Mouse (Mus musculus) intestine, postnatal 0 days (tissue): Measurements from ENCODE around the gene Pigl. TPM values are rescaled to one million over a fixed set of nuclear protein-coding genes. Genes with fewer than 3 reads are reported as not detected.

Source experiments
- ATAC-seq: fragments of 200-750 bp; cut with Nextera tagmentation; 2 replicates; pipeline ENCODE4 v1.8.0; 2017; ENCODE audit warnings: mild to moderate bottlenecking, moderate TSS enrichment, moderate library complexity
- H3K27ac ChIP-seq: fragments of 300-500 bp; sonication (generic); 2 replicates; pipeline ENCODE4 v1.5.1; 2014; ENCODE audit warnings: mild to moderate bottlenecking, low read depth, low read length, moderate library complexity
- H3K27me3 ChIP-seq: fragments of 300-500 bp; sonication (generic); replicated peaks from 2 replicates; pipeline ENCODE4 v1.6.1; 2014; ENCODE audit warnings: low read length, mixed read lengths; ENCODE audit not compliant: control insufficient read depth, insufficient read depth
- H3K36me3 ChIP-seq: fragments of 300-500 bp; sonication (generic); 2 replicates; pipeline ENCODE4 v1.6.1; 2014; ENCODE audit warnings: mild to moderate bottlenecking, moderate library complexity; ENCODE audit not compliant: control insufficient read depth, insufficient read depth
- H3K4me1 ChIP-seq: fragments of 300-500 bp; sonication (generic); replicated peaks from 2 replicates; pipeline ENCODE4 v1.6.1; 2014; ENCODE audit warnings: antibody characterized with exemption, low read length, mixed read lengths; ENCODE audit not compliant: control insufficient read depth, insufficient read depth
- H3K4me2 ChIP-seq: fragments of 300-500 bp; sonication (generic); replicated peaks from 2 replicates; pipeline ENCODE4 v1.6.1; 2014; ENCODE audit warnings: low read depth, mild to moderate bottlenecking, moderate library complexity
- H3K4me3 ChIP-seq: fragments of 300-500 bp; sonication (generic); 2 replicates; pipeline ENCODE4 v1.5.1; 2014; ENCODE audit warnings: low read depth, low read length
- H3K9ac ChIP-seq: fragments of 300-500 bp; sonication (generic); 2 replicates; pipeline ENCODE4 v1.6.1; 2014; ENCODE audit warnings: mild to moderate bottlenecking, low read depth, low read length
- H3K9me3 ChIP-seq: fragments of 300-500 bp; sonication (generic); 2 replicates; pipeline ENCODE4 v1.6.1; 2016; ENCODE audit warnings: mixed run types; ENCODE audit not compliant: control insufficient read depth
- CTCF ChIP-seq: sonication (generic); IDR thresholded peaks from 2 replicates; pipeline ENCODE4 v1.5.1; 2016; ENCODE audit warnings: low read depth, mild to moderate bottlenecking, control low read depth, antibody characterized with exemption, moderate library complexity
- WGBS: fragments of 180-500 bp; shearing (Covaris S2); extraction: QIAGEN DNeasy Blood & Tissue Kit; methylation state at CpG from one replicate; pipeline ENCODE4 v1.1.7; 2014; 5-methylcytosine and 5-hydroxymethylcytosine counted together
- polyA plus RNA-seq: library from polyadenylated mRNA; unstranded; fragments of >200 nt; fragmentation: Nextera tagmentation; extraction: Ambion mirVana; gene quantifications from 2 replicates; pipeline ENCODE4 v1.2.1, GENCODE M21; 2015

Pigl gene
- polyA plus RNA-seq, 1 experiment from 2014 or later: 8.9 TPM

- Histone ChIP-seq H3K27me3 (no peaks in the 10 kb centered on the region), H3K36me3 (no peaks in the 10 kb centered on the region)
- ATAC-seq: no peak
These were observed 82.7 kb downstream of the Pigl start for GRCm38 (mm10) chr11:62540969-62541368.

DNA sequence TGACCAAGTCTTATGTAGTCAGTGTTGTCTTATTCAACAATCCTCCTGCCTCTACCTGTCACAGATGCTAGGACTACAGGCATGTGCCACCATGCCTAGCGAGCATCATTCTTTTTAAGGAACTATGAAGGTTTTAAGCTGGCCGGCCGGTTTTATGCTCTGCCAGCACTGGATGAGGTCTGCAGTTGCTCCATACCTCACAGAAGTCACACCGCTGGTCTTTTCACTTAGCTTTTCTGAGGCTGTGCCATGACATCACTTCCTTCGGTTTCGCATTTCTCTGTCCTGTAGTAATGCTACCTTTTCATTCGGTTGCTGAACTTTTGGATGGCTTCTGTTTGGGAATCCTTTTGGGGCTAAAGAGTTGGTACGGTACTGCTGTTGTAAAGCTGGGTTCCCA lies 83.3 kb downstream of the Pigl start:
- Histone ChIP-seq H3K4me1 (0 out of 2 replicates have a peak, but pooled peaks cover 4% of the 10 kb centered on the region), H3K4me2 (no peak overlapping the region), H3K9ac (no peak overlapping the region), H3K27ac (no peak overlapping the region), H3K36me3 (no peaks in the 10 kb centered on the region), H3K27me3 (no peaks in the 10 kb centered on the region), H3K9me3 (no peaks in the 10 kb centered on the region), H3K4me3 (no peak overlapping the region)
- 79% methylated on average over 8 of the region's 8 CpGs for WGBS
- ATAC-seq: no peak
- TF ChIP-seq CTCF: no peak

More at GRCm38 (mm10) chr11:62540969-62541368, 82.7 kb downstream of the Pigl start:
- no peak overlapping the region for H3K27ac ChIP-seq
- no peaks in the 10 kb centered on the region for H3K9me3 ChIP-seq
- no peak for TF ChIP-seq CTCF
- H3K4me3 ChIP-seq: no peak overlapping the region
- H3K9ac ChIP-seq: no peak overlapping the region
- 58% methylated on average over 2 of the region's 2 CpGs for WGBS
- no peak overlapping the region for H3K4me2 ChIP-seq
- H3K4me1 ChIP-seq: 0 out of 2 replicates have a peak, but pooled peaks cover 4% of the 10 kb centered on the region

DNA sequence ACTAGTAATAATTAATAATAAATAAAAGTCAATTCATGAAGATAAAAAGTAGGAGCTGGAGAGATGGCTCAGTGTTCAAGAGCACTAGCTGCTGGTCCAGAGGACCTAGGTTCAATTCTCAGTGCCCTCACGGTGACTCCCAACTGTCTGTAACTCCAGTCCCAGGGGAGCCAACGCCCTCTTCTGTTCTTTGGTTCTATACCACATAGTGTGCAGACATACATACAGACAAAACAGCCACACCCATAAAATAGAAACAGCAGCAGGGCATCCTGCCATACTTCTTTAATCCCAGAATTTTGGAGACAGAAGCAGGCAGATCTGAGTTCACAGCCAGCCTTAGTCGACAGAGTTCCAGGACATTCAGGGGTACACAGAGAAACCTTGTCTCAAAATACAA lies 85.7 kb downstream of the Pigl start:
- ATAC-seq: no peak
- no peak overlapping the region for H3K27ac ChIP-seq
- H3K27me3 ChIP-seq: no peaks in the 10 kb centered on the region
- no peak for TF ChIP-seq CTCF
- H3K36me3 ChIP-seq: no peaks in the 10 kb centered on the region
- whole genome bisulfite sequencing: 90% methylated on average over 3 of the region's 3 CpGs
- H3K4me1 ChIP-seq: 0 out of 2 replicates have a peak, but pooled peaks cover 4% of the 10 kb centered on the region
- H3K9ac ChIP-seq: no peak overlapping the region
- no peak overlapping the region for H3K4me2 ChIP-seq
- H3K9me3 ChIP-seq: no peaks in the 10 kb centered on the region
- H3K4me3 ChIP-seq: no peak overlapping the region

- H3K36me3 ChIP-seq: peaks cover 10% of the 10 kb centered on the region; the same call in 1 of the 2 replicates
- peak overlapping the region; percentile 86 for H3K4me2 ChIP-seq
- no peaks in the 10 kb centered on the region for H3K27me3 ChIP-seq
- peak overlapping the region; percentile 83 for H3K9ac ChIP-seq
- ATAC-seq: peak; percentile 59
- peak overlapping the region; percentile 88 for H3K4me3 ChIP-seq
- no peaks in the 10 kb centered on the region for H3K9me3 ChIP-seq
- peak overlapping the region; percentile 99 for H3K27ac ChIP-seq
- TF ChIP-seq CTCF: no peak
- H3K4me1 ChIP-seq: no peaks in the 10 kb centered on the region
- 2% methylated on average over 5 of the region's 5 CpGs for WGBS
These were observed 91.5 kb downstream of the Pigl start for GRCm38 (mm10) chr11:62549782-62550181.

DNA sequence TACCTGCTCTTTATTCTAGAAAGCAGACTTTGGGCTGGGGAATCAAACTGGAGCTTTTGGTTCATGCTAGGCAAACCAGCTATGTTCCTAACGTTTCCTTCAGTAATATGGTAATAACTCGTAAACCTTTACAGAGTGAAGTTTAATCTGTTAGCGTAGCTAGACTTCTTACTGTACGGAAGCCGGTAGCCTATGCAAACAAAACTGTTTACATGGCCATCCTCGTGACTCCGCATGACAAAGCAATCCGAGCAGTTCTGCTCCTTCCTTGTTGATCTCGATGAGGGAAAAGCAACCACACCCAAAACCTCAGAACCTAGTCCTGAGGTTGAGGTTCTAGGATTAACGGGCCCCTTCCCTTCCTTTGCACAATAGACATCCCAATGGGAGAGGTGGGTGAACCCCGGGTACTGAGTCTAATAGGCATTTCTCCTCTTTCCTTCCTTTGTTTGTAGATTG lies 92.0 kb downstream of the Pigl start:
- Histone ChIP-seq H3K27ac (peak overlapping the region; percentile 99), H3K4me2 (peak overlapping the region; percentile 86), H3K36me3 (peaks cover 10% of the 10 kb centered on the region; the same call in 1 of the 2 replicates), H3K4me1 (no peaks in the 10 kb centered on the region), H3K27me3 (no peaks in the 10 kb centered on the region), H3K9ac (peak overlapping the region; percentile 83), H3K4me3 (peak overlapping the region; percentile 88), H3K9me3 (no peaks in the 10 kb centered on the region)
- TF ChIP-seq CTCF: no peak
- under 1% methylated on average over 11 of the region's 11 CpGs for WGBS
- ATAC-seq: peak; percentile 60

DNA sequence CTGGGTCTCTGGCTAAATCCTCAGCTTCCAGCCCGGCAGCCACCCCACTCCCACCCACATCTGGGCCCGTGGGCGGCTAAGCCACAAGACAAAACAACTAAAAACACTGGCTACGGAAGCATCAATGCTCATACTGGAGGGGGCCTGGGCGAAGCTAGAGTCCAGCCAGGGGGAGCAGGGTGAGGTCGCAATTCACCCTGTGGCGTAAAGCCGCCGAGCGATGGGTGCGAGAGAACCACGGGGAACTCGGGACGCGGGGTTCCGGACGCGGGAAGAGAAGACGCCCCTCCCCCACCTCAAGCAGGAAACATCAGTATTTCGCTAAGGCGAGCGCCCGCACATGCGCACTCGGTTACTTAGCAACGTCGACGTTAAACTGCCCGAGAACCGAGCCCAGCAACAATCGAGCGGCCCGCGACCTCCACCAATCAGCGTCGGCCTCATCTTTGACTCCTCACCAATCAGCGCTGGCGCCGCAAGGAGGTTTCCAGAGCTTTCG lies 92.5 kb downstream of the Pigl start, which contains the start of gene Ubb:
Gene Ubb (plus strand): TSS at position 445 of the 499 bp plus-strand sequence.
- Histone ChIP-seq H3K36me3 (peaks cover 10% of the 10 kb centered on the region; the same call in 1 of the 2 replicates), H3K9ac (peak within 1 kb of the TSS; percentile 83), H3K9me3 (no peaks in the 10 kb centered on the region), H3K27ac (peak within 1 kb of the TSS; percentile 99), H3K4me2 (peak within 1 kb of the TSS; percentile 86), H3K4me3 (peak within 1 kb of the TSS; percentile 88), H3K27me3 (no peaks in the 10 kb centered on the region), H3K4me1 (no peaks in the 10 kb centered on the region)
- peak; percentile 18; the same call in 1 of the 2 replicates for TF ChIP-seq CTCF
- peak; percentile 92 for ATAC-seq
- under 1% methylated on average over 40 of the region's 40 CpGs for WGBS
